Mouse (Mus musculus) limb, embryonic 15.5 days (tissue): ENCODE data around the gene Akap7. TPM values are rescaled to one million over a fixed set of nuclear protein-coding genes. Genes with fewer than 3 reads are reported as not detected.

Experiments
- ATAC-seq: fragments of 200-750 bp; cut with Nextera tagmentation; 2 replicates; pipeline ENCODE4 v1.8.0; 2017; ENCODE audit warnings: low read depth, moderate TSS enrichment; ENCODE audit not compliant: insufficient number of reproducible peaks, low FRiP score, low TSS enrichment
- H3K27ac ChIP-seq: fragments of 300-500 bp; sonication (generic); 2 replicates; pipeline ENCODE4 v1.5.1; 2015; ENCODE audit warnings: moderate library complexity, mild to moderate bottlenecking, inconsistent platforms
- H3K27me3 ChIP-seq: fragments of 300-500 bp; sonication (generic); 2 replicates; pipeline ENCODE4 v1.6.1; 2015; ENCODE audit warnings: inconsistent platforms
- H3K36me3 ChIP-seq: fragments of 300-500 bp; sonication (generic); 2 replicates; pipeline ENCODE4 v1.6.1; 2015; ENCODE audit warnings: inconsistent platforms
- H3K4me1 ChIP-seq: fragments of 300-500 bp; sonication (generic); 2 replicates; pipeline ENCODE4 v1.6.1; 2015; ENCODE audit warnings: inconsistent platforms
- H3K4me2 ChIP-seq: fragments of 300-500 bp; sonication (generic); 2 replicates; pipeline ENCODE4 v1.6.1; 2015; ENCODE audit warnings: mild to moderate bottlenecking, inconsistent platforms
- H3K4me3 ChIP-seq: fragments of 300-500 bp; sonication (generic); 2 replicates; pipeline ENCODE4 v1.5.1; 2015; ENCODE audit warnings: mild to moderate bottlenecking, inconsistent platforms
- H3K9ac ChIP-seq: fragments of 300-500 bp; sonication (generic); 2 replicates; pipeline ENCODE4 v1.6.1; 2015; ENCODE audit warnings: inconsistent platforms
- H3K9me3 ChIP-seq: fragments of 300-500 bp; sonication (generic); 2 replicates; pipeline ENCODE4 v1.6.1; 2016; ENCODE audit warnings: inconsistent platforms
- WGBS: fragments of 180-500 bp; shearing (Covaris S2); methylation state at CpG from one replicate; pipeline ENCODE4 v1.1.7; 2015; 5-methylcytosine and 5-hydroxymethylcytosine counted together
- polyA plus RNA-seq: library from polyadenylated mRNA; unstranded; fragments of >200 nt; fragmentation: Nextera tagmentation; extraction: Ambion mirVana; gene quantifications from 2 replicates; pipeline ENCODE4 v1.2.1, GENCODE M21; 2015

The Akap7 gene
- polyA plus RNA-seq, 1 experiment from 2014 or later, result 14.0 TPM

GRCm38 (mm10) chr10:25296657-25297369, 10.9 kb downstream of the Akap7 start:
- peak overlapping the region; percentile 65 for H3K9ac ChIP-seq

GRCm38 (mm10) chr10:25296286-25296656, 11.4 kb downstream of the Akap7 start:
- WGBS, result 36% methylated on average over 8 of the region's 8 CpGs
- peak overlapping the region; percentile 71 for H3K4me3 ChIP-seq
- H3K4me2 ChIP-seq, result peak overlapping the region; percentile 56
- peak overlapping the region; percentile 96 for H3K27ac ChIP-seq
- H3K36me3 ChIP-seq, result no peaks in the 10 kb centered on the region
- H3K4me1 ChIP-seq, result peaks cover 20% of the 10 kb centered on the region
- H3K9me3 ChIP-seq, result no peaks in the 10 kb centered on the region
- H3K9ac ChIP-seq, result no peak overlapping the region; the same call in 1 of the 2 replicates
- H3K27me3 ChIP-seq, result no peaks in the 10 kb centered on the region
- no peak for ATAC-seq

More at GRCm38 (mm10) chr10:25296657-25297369, 10.9 kb downstream of the Akap7 start:
- Histone ChIP-seq H3K27me3 (no peaks in the 10 kb centered on the region), H3K4me3 (peak overlapping the region; percentile 71), H3K4me1 (peaks cover 18% of the 10 kb centered on the region), H3K36me3 (no peaks in the 10 kb centered on the region), H3K9me3 (no peaks in the 10 kb centered on the region), H3K4me2 (peak overlapping the region; percentile 56), H3K27ac (peak overlapping the region; percentile 96)
- ATAC-seq, result peak; percentile 93
- under 1% methylated on average over 61 of the region's 81 CpGs for WGBS

- Histone ChIP-seq H3K4me3 (no peak overlapping the region), H3K27ac (peak overlapping the region; percentile 43), H3K27me3 (no peaks in the 10 kb centered on the region), H3K36me3 (no peaks in the 10 kb centered on the region), H3K4me1 (peaks cover 24% of the 10 kb centered on the region), H3K9me3 (no peaks in the 10 kb centered on the region), H3K9ac (no peak overlapping the region), H3K4me2 (0 out of 2 replicates have a peak overlapping the region, but pooled peaks have one; percentile 56)
- WGBS, result 77% methylated on average over 9 of the region's 9 CpGs
- ATAC-seq, result no peak
Observed at GRCm38 (mm10) chr10:25295836-25296235, 11.8 kb downstream of the Akap7 start.

- no peak for ATAC-seq
- H3K4me1 ChIP-seq, result peaks cover 24% of the 10 kb centered on the region
- WGBS, result 79% methylated on average over 7 of the region's 7 CpGs
- H3K9ac ChIP-seq, result no peak overlapping the region
- H3K4me2 ChIP-seq, result no peak overlapping the region
- no peak overlapping the region for H3K4me3 ChIP-seq
- H3K9me3 ChIP-seq, result no peaks in the 10 kb centered on the region
- no peaks in the 10 kb centered on the region for H3K36me3 ChIP-seq
- H3K27ac ChIP-seq, result no peak overlapping the region
- H3K27me3 ChIP-seq, result no peaks in the 10 kb centered on the region
Observed at GRCm38 (mm10) chr10:25294999-25295398, 12.7 kb downstream of the Akap7 start.

GRCm38 (mm10) chr10:25293796-25294195, 13.9 kb downstream of the Akap7 start:
- 85% methylated on average over 3 of the region's 3 CpGs for WGBS
- H3K36me3 ChIP-seq, result no peaks in the 10 kb centered on the region

GRCm38 (mm10) chr10:25291053-25291452, 16.6 kb downstream of the Akap7 start:
- WGBS, result 65% methylated on average over 4 of the region's 4 CpGs
- Histone ChIP-seq H3K4me1 (peaks cover 12% of the 10 kb centered on the region; the same call in 1 of the 2 replicates), H3K9ac (no peak overlapping the region), H3K4me3 (no peak overlapping the region), H3K27me3 (no peaks in the 10 kb centered on the region), H3K36me3 (no peaks in the 10 kb centered on the region), H3K4me2 (no peak overlapping the region), H3K9me3 (no peaks in the 10 kb centered on the region), H3K27ac (no peak overlapping the region)
- ATAC-seq, result peak; percentile 55; the same call in 1 of the 2 replicates

More at GRCm38 (mm10) chr10:25293796-25294195, 13.9 kb downstream of the Akap7 start:
- Histone ChIP-seq H3K9ac (no peak overlapping the region), H3K4me1 (peaks cover 24% of the 10 kb centered on the region), H3K27me3 (no peaks in the 10 kb centered on the region), H3K4me2 (no peak overlapping the region), H3K27ac (no peak overlapping the region), H3K9me3 (no peaks in the 10 kb centered on the region), H3K4me3 (no peak overlapping the region)
- ATAC-seq, result no peak

- Histone ChIP-seq H3K27ac (no peak overlapping the region), H3K9ac (no peak overlapping the region), H3K36me3 (no peaks in the 10 kb centered on the region), H3K9me3 (no peaks in the 10 kb centered on the region), H3K27me3 (no peaks in the 10 kb centered on the region), H3K4me1 (peaks cover 6% of the 10 kb centered on the region; the same call in 1 of the 2 replicates), H3K4me3 (no peak overlapping the region), H3K4me2 (no peak overlapping the region)
- no peak for ATAC-seq
- WGBS, result 58% methylated on average over 11 of the region's 11 CpGs
Observed at GRCm38 (mm10) chr10:25285100-25285811, 22.4 kb downstream of the Akap7 start.

GRCm38 (mm10) chr10:25284427-25285099, 23.1 kb downstream of the Akap7 start:
- ATAC-seq, result no peak

GRCm38 (mm10) chr10:25283397-25283796, 24.3 kb downstream of the Akap7 start:
- no peaks in the 10 kb centered on the region for H3K36me3 ChIP-seq
- WGBS, result 69% methylated on average over 7 of the region's 7 CpGs
- peaks cover 6% of the 10 kb centered on the region; the same call in 1 of the 2 replicates for H3K4me1 ChIP-seq
- no peak overlapping the region for H3K27ac ChIP-seq
- no peaks in the 10 kb centered on the region for H3K27me3 ChIP-seq
- H3K4me2 ChIP-seq, result no peak overlapping the region
- H3K4me3 ChIP-seq, result no peak overlapping the region
- H3K9me3 ChIP-seq, result no peaks in the 10 kb centered on the region
- ATAC-seq, result no peak
- H3K9ac ChIP-seq, result no peak overlapping the region

More at GRCm38 (mm10) chr10:25284427-25285099, 23.1 kb downstream of the Akap7 start:
- Histone ChIP-seq H3K9ac (no peak overlapping the region), H3K4me1 (peaks cover 6% of the 10 kb centered on the region; the same call in 1 of the 2 replicates), H3K9me3 (no peaks in the 10 kb centered on the region), H3K27ac (no peak overlapping the region), H3K27me3 (no peaks in the 10 kb centered on the region), H3K4me3 (no peak overlapping the region), H3K36me3 (no peaks in the 10 kb centered on the region), H3K4me2 (no peak overlapping the region)
- WGBS, result 87% methylated on average over 8 of the region's 8 CpGs

- Histone ChIP-seq H3K36me3 (no peaks in the 10 kb centered on the region), H3K9ac (no peak overlapping the region), H3K4me2 (no peak overlapping the region), H3K9me3 (no peaks in the 10 kb centered on the region), H3K4me3 (no peak overlapping the region), H3K4me1 (peaks cover 6% of the 10 kb centered on the region; the same call in 1 of the 2 replicates), H3K27ac (no peak overlapping the region), H3K27me3 (no peaks in the 10 kb centered on the region)
- 57% methylated on average over 5 of the region's 5 CpGs for WGBS
- ATAC-seq, result no peak
Observed at GRCm38 (mm10) chr10:25280141-25280540, 27.5 kb downstream of the Akap7 start.

- no peak for ATAC-seq
- 68% methylated on average over 3 of the region's 3 CpGs for WGBS
Observed at GRCm38 (mm10) chr10:25279406-25279805, 28.3 kb downstream of the Akap7 start.

More at GRCm38 (mm10) chr10:25279406-25279805, 28.3 kb downstream of the Akap7 start:
- Histone ChIP-seq H3K27me3 (no peaks in the 10 kb centered on the region), H3K9ac (no peak overlapping the region), H3K36me3 (no peaks in the 10 kb centered on the region), H3K4me1 (peaks cover 6% of the 10 kb centered on the region; the same call in 1 of the 2 replicates), H3K4me2 (no peak overlapping the region), H3K9me3 (no peaks in the 10 kb centered on the region), H3K27ac (no peak overlapping the region), H3K4me3 (no peak overlapping the region)
